Mouse (Mus musculus) MEL (cell line): ENCODE measurements around the gene Gclm. TPM values are rescaled to one million over a fixed set of nuclear protein-coding genes. Genes with fewer than 3 reads are reported as not detected.

Source experiments
- DNase-seq: peaks from one replicate; pipeline ENCODE4 v3.0.0; 2011; ENCODE audit warnings: low read depth, low spot score
- H3K27ac ChIP-seq: 2 replicates; pipeline ENCODE4 v1.5.1; 2012; ENCODE audit warnings: low read depth, mild to moderate bottlenecking, control low read depth, low read length, moderate library complexity; ENCODE audit not compliant: control insufficient read depth
- H3K27me3 ChIP-seq, 2 experiments: fragments of 150-350 bp in 1 of 2; sonication (generic) in 1 of 2; 2 replicates each; pipeline ENCODE4 v1.6.1; 2012; ENCODE audit warnings: low read length in 2 of 2, mild to moderate bottlenecking in 2 of 2, improper control_type of control experiment in 1 of 2, moderate library complexity in 1 of 2; ENCODE audit not compliant: insufficient read depth in 2 of 2, control insufficient read depth in 1 of 2
- H3K36me3 ChIP-seq, 2 experiments: 2 replicates each; pipeline ENCODE4 v1.6.1; 2012 to 2014; ENCODE audit warnings: low read length in 2 of 2, improper control_type of control experiment in 1 of 2, inconsistent platforms in 1 of 2, mild to moderate bottlenecking in 1 of 2; ENCODE audit not compliant: insufficient read depth in 2 of 2, control insufficient read depth in 1 of 2
- H3K4me1 ChIP-seq, 2 experiments: fragments of 150-350 bp in 1 of 2; sonication (generic) in 1 of 2; 2 replicates each; pipeline ENCODE4 v1.6.1; 2012; ENCODE audit warnings: low read length in 2 of 2, improper control_type of control experiment in 1 of 2, mild to moderate bottlenecking in 1 of 2; ENCODE audit not compliant: insufficient read depth in 2 of 2, control insufficient read depth in 1 of 2
- H3K4me3 ChIP-seq, 2 experiments: fragments of 150-350 bp in 1 of 2; sonication (generic) in 1 of 2; 2 replicates each; pipeline ENCODE4 v1.5.1; 2012; ENCODE audit warnings: low read depth in 2 of 2, low read length in 2 of 2, mild to moderate bottlenecking in 2 of 2, moderate library complexity in 2 of 2, control low read depth in 1 of 2, improper control_type of control experiment in 1 of 2; ENCODE audit not compliant: control insufficient read depth in 1 of 2, insufficient read depth in 1 of 2
- H3K79me2 ChIP-seq: 2 replicates; pipeline ENCODE4 v1.6.1; 2012; ENCODE audit warnings: mild to moderate bottlenecking, low read length, moderate library complexity; ENCODE audit not compliant: control insufficient read depth, poor library complexity, insufficient read depth
- H3K9ac ChIP-seq: 2 replicates; pipeline ENCODE4 v1.6.1; 2012; ENCODE audit warnings: low read depth, mild to moderate bottlenecking, control low read depth, low read length, moderate library complexity; ENCODE audit not compliant: control insufficient read depth, poor library complexity, severe bottlenecking
- H3K9me3 ChIP-seq: fragments of 150-350 bp; sonication (generic); replicated peaks from 2 replicates; pipeline ENCODE4 v1.6.1; 2012; ENCODE audit warnings: mild to moderate bottlenecking, low read length, improper control_type of control experiment, moderate library complexity; ENCODE audit not compliant: insufficient read depth
- BHLHE40 ChIP-seq: IDR thresholded peaks from 2 replicates; pipeline ENCODE4 v1.6.1; 2012; ENCODE audit warnings: low read depth, mild to moderate bottlenecking, inconsistent platforms, low read length, improper control_type of control experiment, borderline replicate concordance
- CTCF ChIP-seq, 3 experiments: IDR thresholded peaks in 2 of 3; conservative IDR thresholded peaks in 1 of 3; 2 replicates each; pipeline ENCODE4 v1.5.1; 2011 to 2012; ENCODE audit warnings: low read length in 3 of 3, low read depth in 2 of 3, mild to moderate bottlenecking in 2 of 3, improper control_type of control experiment in 1 of 3, inconsistent platforms in 1 of 3, mixed read lengths in 1 of 3, moderate library complexity in 1 of 3; ENCODE audit not compliant: control insufficient read depth in 1 of 3, insufficient read depth in 1 of 3, poor library complexity in 1 of 3, severe bottlenecking in 1 of 3
- ELF1 ChIP-seq: IDR thresholded peaks from 2 replicates; pipeline ENCODE4 v1.6.1; 2014; ENCODE audit warnings: low read depth, mild to moderate bottlenecking, inconsistent platforms, low read length, improper control_type of control experiment, moderate library complexity
- EP300 ChIP-seq, 2 experiments: IDR thresholded peaks; 2 replicates each; pipeline ENCODE4 v1.6.1; 2011; ENCODE audit warnings: improper control_type of control experiment in 2 of 2, low read length in 2 of 2, low read depth in 1 of 2, mild to moderate bottlenecking in 1 of 2
- JUND ChIP-seq: IDR thresholded peaks from 2 replicates; pipeline ENCODE4 v1.6.1; 2011; ENCODE audit warnings: low read depth, mild to moderate bottlenecking, improper control_type of control experiment, low read length
- MAFK ChIP-seq: IDR thresholded peaks from 2 replicates; pipeline ENCODE4 v1.6.1; 2011; ENCODE audit warnings: low read depth, mild to moderate bottlenecking, low read length, improper control_type of control experiment, borderline replicate concordance
- MAZ ChIP-seq: IDR thresholded peaks from 2 replicates; pipeline ENCODE4 v1.6.1; 2012; ENCODE audit warnings: low read depth, mild to moderate bottlenecking, inconsistent platforms, low read length, improper control_type of control experiment
- MEF2A ChIP-seq: IDR thresholded peaks from 2 replicates; pipeline ENCODE4 v1.6.1; 2014; ENCODE audit warnings: low read depth, mild to moderate bottlenecking, inconsistent platforms, low read length, improper control_type of control experiment; ENCODE audit not compliant: poor library complexity, insufficient replicate concordance, severe bottlenecking; ENCODE audit errors: extremely low read depth
- MYB ChIP-seq: IDR thresholded peaks from 2 replicates; pipeline ENCODE4 v1.6.1; 2011; ENCODE audit warnings: mild to moderate bottlenecking, low read depth, low read length, improper control_type of control experiment
- MYC ChIP-seq: IDR thresholded peaks from 2 replicates; pipeline ENCODE4 v1.6.1; 2011; ENCODE audit warnings: low read depth, mild to moderate bottlenecking, low read length, improper control_type of control experiment, moderate library complexity
- NELFE ChIP-seq: IDR thresholded peaks from 2 replicates; pipeline ENCODE4 v1.6.1; 2011; ENCODE audit warnings: low read depth, low read length, improper control_type of control experiment
- TBP ChIP-seq: IDR thresholded peaks from 2 replicates; pipeline ENCODE4 v1.8.0; 2011; ENCODE audit warnings: low read depth, low read length, improper control_type of control experiment
- UBTF ChIP-seq: IDR thresholded peaks from 2 replicates; pipeline ENCODE4 v1.6.1; 2012; ENCODE audit warnings: low read depth, mild to moderate bottlenecking, inconsistent platforms, low read length, improper control_type of control experiment, moderate library complexity, borderline replicate concordance; ENCODE audit not compliant: insufficient read depth
- ZC3H11A ChIP-seq: IDR thresholded peaks from 2 replicates; pipeline ENCODE4 v1.6.1; 2012; ENCODE audit warnings: low read depth, mild to moderate bottlenecking, inconsistent platforms, low read length, improper control_type of control experiment
- ZMIZ1 ChIP-seq: IDR thresholded peaks from 2 replicates; pipeline ENCODE4 v1.6.1; 2012; ENCODE audit warnings: low read depth, mild to moderate bottlenecking, inconsistent platforms, low read length, improper control_type of control experiment, moderate library complexity
- polyA plus RNA-seq, 2 experiments: library from polyadenylated mRNA; stranded (reverse) in 1 of 2; unstranded in 1 of 2; fragments of >175 nt in 1 of 2; fragments of >200 nt in 1 of 2; gene quantifications; 2 replicates each; pipeline versions ENCODE4 v1.2.1 to v1.2.4; 2012; ENCODE audit warnings: low replicate concordance in 2 of 2, low read depth in 1 of 2; ENCODE audit not compliant: insufficient read length in 2 of 2, insufficient read depth in 1 of 2, missing spikeins in 1 of 2
- total RNA-seq: library from RNA; depleted of rRNA; stranded (reverse); fragments of 300-350 nt; gene quantifications from 2 replicates; pipeline ENCODE4 v1.2.3, GENCODE M21; 2012

The Gclm gene
- total and polyA plus RNA-seq, 3 experiments, result 123 to 334 (median 174) TPM

DNA sequence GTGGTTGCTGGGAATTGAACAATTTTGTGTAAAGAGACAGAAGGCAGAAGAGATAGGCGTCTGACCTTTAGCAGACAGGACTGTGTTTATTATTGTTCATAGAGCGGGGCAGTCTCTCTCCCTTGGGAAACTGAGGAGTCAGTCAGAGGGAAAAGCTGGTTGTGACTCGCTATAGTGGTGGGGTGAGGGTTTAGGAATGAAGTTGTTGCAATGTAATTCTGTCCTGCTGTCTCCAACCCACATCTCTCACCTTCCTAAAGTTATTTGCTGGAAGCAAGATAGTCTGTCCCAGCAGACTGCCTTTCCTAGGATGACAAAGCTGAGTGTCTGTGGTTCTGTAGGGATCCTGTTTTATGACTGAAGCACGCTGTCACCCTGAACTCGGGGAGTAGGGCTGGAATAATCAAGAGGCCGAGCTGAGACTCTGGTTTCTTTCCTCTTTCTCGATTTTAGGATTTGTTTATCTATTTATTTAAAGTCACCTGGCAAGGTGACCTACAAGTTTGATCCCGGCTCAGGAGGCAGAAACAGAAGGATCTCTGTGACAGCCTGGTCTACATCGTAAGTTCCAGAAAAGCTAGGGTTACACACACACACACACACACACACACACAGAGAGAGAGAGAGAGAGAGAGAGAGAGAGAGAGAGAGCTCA lies 41.6 kb upstream of the Gclm start:
- H3K4me1 ChIP-seq, result peaks cover 0 to 2% of the 10 kb centered on the region in 2 experiments; a peak in 1 of 4 replicates
- no peaks in the 10 kb centered on the region for H3K36me3 ChIP-seq
- H3K9me3 ChIP-seq, result no peaks in the 10 kb centered on the region
- H3K79me2 ChIP-seq, result no peaks in the 10 kb centered on the region
- H3K27ac ChIP-seq, result no peak overlapping the region
- H3K9ac ChIP-seq, result no peak overlapping the region
- no peak for DNase-seq
- TF ChIP-seq MYB (no peak), MYC (no peak), UBTF (no peak), CTCF (IDR thresholded peaks at IDR 0.05 in 2 of 3, conservative IDR thresholded peaks at IDR 0.05 in 1 of 3; ENCODE audit: control insufficient read depth in 1 of 3, insufficient read depth in 1 of 3, low read depth in 2 of 3, low read length in 3 of 3, poor library complexity in 1 of 3, severe bottlenecking in 1 of 3) (no peak), ZC3H11A (no peak), TBP (no peak), MAZ (no peak), NELFE (no peak), MAFK (no peak), ZMIZ1 (no peak), EP300 (IDR thresholded peaks at IDR 0.05; ENCODE audit: low read depth in 1 of 2, low read length in 2 of 2) (no peak)
- H3K4me3 ChIP-seq, result no peak overlapping the region
- H3K27me3 ChIP-seq, result no peaks in the 10 kb centered on the region; a peak in 1 of 4 replicates

DNA sequence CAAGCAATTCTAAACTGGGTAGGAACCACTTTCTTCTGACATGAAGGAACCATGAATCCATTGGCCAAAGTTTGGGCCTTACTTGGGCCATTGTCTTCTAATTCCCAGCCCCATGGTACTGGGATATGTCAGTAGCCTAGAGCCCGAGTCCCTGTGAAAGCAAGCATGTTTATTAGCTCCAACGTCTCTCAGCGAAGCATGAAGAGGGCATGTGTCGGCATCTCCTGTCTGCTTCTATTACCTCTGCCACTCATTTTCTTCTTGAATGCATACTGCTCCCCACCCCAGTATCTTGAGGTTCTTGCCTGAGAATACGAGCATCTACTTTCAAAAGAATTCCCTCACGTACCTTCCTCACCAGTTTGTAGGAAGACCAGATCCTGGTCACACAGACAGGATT lies 39.6 kb upstream of the Gclm start:
- H3K4me3 ChIP-seq, result no peak overlapping the region
- H3K9ac ChIP-seq, result no peak overlapping the region
- H3K27me3 ChIP-seq, result no peaks in the 10 kb centered on the region; a peak in 1 of 4 replicates
- no peaks in the 10 kb centered on the region for H3K36me3 ChIP-seq
- DNase-seq, result no peak
- no peaks in the 10 kb centered on the region for H3K9me3 ChIP-seq
- no peaks in the 10 kb centered on the region for H3K79me2 ChIP-seq
- no peaks in the 10 kb centered on the region for H3K4me1 ChIP-seq
- no peak overlapping the region for H3K27ac ChIP-seq
- TF ChIP-seq JUND (no peak), MEF2A (no peak), ELF1 (no peak), BHLHE40 (no peak)
